Mouse (Mus musculus) heart, adult 2 months (tissue): ENCODE measurements around the gene Ppm1b. TPM values are rescaled to one million over a fixed set of nuclear protein-coding genes. Genes with fewer than 3 reads are reported as not detected.

Source experiments
- DNase-seq, 2 experiments: peaks; one replicate each; pipeline ENCODE4 v3.0.0; 2021
- H3K27ac ChIP-seq: fragments of 200-600 bp; 2 replicates; pipeline ENCODE4 v1.8.1; 2022
- H3K27me3 ChIP-seq: fragments of 200-500 bp; 2 replicates; pipeline ENCODE4 v1.6.1; 2012; ENCODE audit warnings: mild to moderate bottlenecking, low read length, inconsistent platforms, mixed read lengths; ENCODE audit not compliant: control insufficient read depth, insufficient read depth
- H3K36me3 ChIP-seq: fragments of 200-500 bp; 2 replicates; pipeline ENCODE4 v1.6.1; 2012; ENCODE audit warnings: low read length, inconsistent platforms; ENCODE audit not compliant: control insufficient read depth, insufficient read depth
- H3K4me1 ChIP-seq: fragments of 200-500 bp; 2 replicates; pipeline ENCODE4 v1.6.1; 2011; ENCODE audit warnings: low read length; ENCODE audit not compliant: control insufficient read depth, insufficient read depth
- H3K4me3 ChIP-seq: fragments of 200-600 bp; 2 replicates; pipeline ENCODE4 v1.8.1; 2022
- H3K79me2 ChIP-seq: fragments of 200-500 bp; replicated peaks from 2 replicates; pipeline ENCODE4 v1.6.1; 2012; ENCODE audit warnings: mild to moderate bottlenecking, inconsistent platforms, low read length, moderate library complexity, mixed read lengths; ENCODE audit not compliant: control insufficient read depth, insufficient read depth
- H3K9ac ChIP-seq: fragments of 200-500 bp; 2 replicates; pipeline ENCODE4 v1.6.1; 2012; ENCODE audit warnings: low read depth, mild to moderate bottlenecking, control low read depth, inconsistent platforms, low read length, mixed read lengths
- CTCF ChIP-seq: fragments of 200-600 bp; IDR thresholded peaks from 2 replicates; pipeline ENCODE4 v1.8.1; 2022; ENCODE audit warnings: antibody characterized with exemption, mild to moderate bottlenecking, moderate library complexity
- EP300 ChIP-seq: fragments of 200-500 bp; IDR thresholded peaks from 2 replicates; pipeline ENCODE4 v1.6.1; 2011; ENCODE audit warnings: low read depth, low read length, control low read depth; ENCODE audit not compliant: insufficient read depth
- POLR2A ChIP-seq: fragments of 200-500 bp; IDR thresholded peaks from 2 replicates; pipeline ENCODE4 v1.6.1; 2011; ENCODE audit warnings: mild to moderate bottlenecking, low read depth, low read length, control low read depth; ENCODE audit not compliant: insufficient read depth
- WGBS: fragments of 180-500 bp; shearing (Covaris S2); methylation state at CpG from one replicate; pipeline ENCODE4 v1.1.7; 2018; 5-methylcytosine and 5-hydroxymethylcytosine counted together
- intact Hi-C: fragments of 180-260 bp; cut with DNase I; formaldehyde crosslinking; loops from one replicate; pipeline ENCODE4 v1.15.1; 2025
- polyA plus RNA-seq: library from polyadenylated mRNA; depleted of rRNA; stranded (reverse); fragments of >200 nt; gene quantifications from 2 replicates; pipeline ENCODE4 v1.2.3, GENCODE M21; 2012
- total RNA-seq, 2 experiments: library from RNA; stranded (reverse); gene quantifications; 2 replicates each; pipeline ENCODE4 v1.2.3; 2021

Ppm1b gene
- total and polyA plus RNA-seq, 3 experiments = 39.0 to 137 (median 119) TPM

- TF ChIP-seq CTCF = peak; percentile 30
- TF ChIP-seq POLR2A = no peak
- no peak overlapping the region for H3K4me3 ChIP-seq
- H3K79me2 ChIP-seq = no peaks in the 10 kb centered on the region
- no peaks in the 10 kb centered on the region for H3K27me3 ChIP-seq
- H3K4me1 ChIP-seq = no peaks in the 10 kb centered on the region
- intact Hi-C loops = no loop called here
- no peak overlapping the region for H3K9ac ChIP-seq
- no peak for DNase-seq
- WGBS = 84% methylated on average over 12 of the region's 12 CpGs
- H3K27ac ChIP-seq = no peak overlapping the region
- H3K36me3 ChIP-seq = no peaks in the 10 kb centered on the region
Observed at GRCm38 (mm10) chr17:85045160-85045559, 88.6 kb downstream of the Ppm1b start.

DNA sequence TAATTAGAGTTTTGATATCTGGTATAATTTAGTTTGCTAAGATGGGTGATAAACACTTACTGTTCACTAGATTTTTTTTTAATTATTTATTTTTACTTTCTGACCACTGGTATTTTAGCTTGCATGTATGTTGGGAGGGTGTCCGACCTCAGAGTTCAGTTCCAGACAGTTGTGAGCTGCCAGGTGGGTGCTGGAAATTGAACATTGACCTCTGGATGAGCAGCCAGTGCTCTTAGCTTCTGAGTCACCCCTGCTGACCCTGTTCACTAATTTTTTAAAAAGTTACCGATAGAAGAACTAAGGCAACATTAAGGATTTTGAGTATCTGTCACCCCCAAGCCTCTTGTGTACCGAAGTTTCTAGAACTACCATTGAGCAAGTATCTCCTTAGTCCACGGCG is 91.8 kb downstream of the Ppm1b start:
- Histone ChIP-seq H3K9ac (no peak overlapping the region), H3K4me1 (peaks cover 2% of the 10 kb centered on the region; the same call in 1 of the 2 replicates), H3K79me2 (no peaks in the 10 kb centered on the region), H3K4me3 (no peak overlapping the region), H3K36me3 (no peaks in the 10 kb centered on the region), H3K27me3 (no peaks in the 10 kb centered on the region), H3K27ac (no peak overlapping the region)
- WGBS = 87% methylated on average over 5 of the region's 5 CpGs
- DNase-seq = no peak
- TF ChIP-seq CTCF (no peak), EP300 (no peak), POLR2A (no peak)
- intact Hi-C loops = no loop called here

- WGBS = 90% methylated on average over 7 of the region's 7 CpGs
- H3K27me3 ChIP-seq = no peaks in the 10 kb centered on the region
- H3K27ac ChIP-seq = no peak overlapping the region
- intact Hi-C loops = no loop called here
- H3K79me2 ChIP-seq = no peaks in the 10 kb centered on the region
- TF ChIP-seq EP300 (no peak), CTCF (no peak), POLR2A (no peak)
- no peak overlapping the region for H3K9ac ChIP-seq
- no peaks in the 10 kb centered on the region for H3K4me1 ChIP-seq
- DNase-seq = no peak
- no peak overlapping the region for H3K4me3 ChIP-seq
- H3K36me3 ChIP-seq = no peaks in the 10 kb centered on the region
Observed at GRCm38 (mm10) chr17:85058276-85058675, 101.7 kb downstream of the Ppm1b start.

GRCm38 (mm10) chr17:85059136-85059535 is 102.6 kb downstream of the Ppm1b start:
- Histone ChIP-seq H3K27me3 (no peaks in the 10 kb centered on the region), H3K79me2 (no peaks in the 10 kb centered on the region), H3K4me1 (no peaks in the 10 kb centered on the region), H3K9ac (no peak overlapping the region), H3K4me3 (no peak overlapping the region), H3K27ac (no peak overlapping the region), H3K36me3 (no peaks in the 10 kb centered on the region)
- intact Hi-C loops = no loop called here
- DNase-seq = no peak
- TF ChIP-seq CTCF (no peak), POLR2A (no peak), EP300 (no peak)
- WGBS = 89% methylated on average over 6 of the region's 6 CpGs

DNA sequence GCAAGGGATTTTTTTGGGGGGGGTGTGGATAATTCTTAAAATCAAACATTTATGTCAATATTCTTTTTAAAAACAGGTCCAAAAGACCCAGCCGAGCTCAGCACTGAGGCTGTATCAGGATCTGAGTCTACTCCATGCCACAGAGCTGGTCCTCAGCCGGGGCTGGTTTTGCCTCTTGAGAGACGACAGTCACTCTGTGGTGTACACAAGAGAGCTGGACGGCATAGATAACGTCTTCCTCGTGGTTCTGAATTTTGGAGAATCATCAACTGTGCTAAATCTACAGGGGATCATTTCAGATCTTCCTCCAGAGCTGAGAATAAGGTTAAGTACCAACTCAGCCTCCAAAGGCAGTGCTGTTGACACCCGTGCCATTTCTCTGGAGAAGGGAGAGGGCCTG is 107.0 kb downstream of the Ppm1b start:
- Histone ChIP-seq H3K9ac (no peak overlapping the region), H3K27me3 (no peaks in the 10 kb centered on the region), H3K4me3 (no peak overlapping the region), H3K27ac (no peak overlapping the region), H3K36me3 (no peaks in the 10 kb centered on the region), H3K4me1 (no peaks in the 10 kb centered on the region), H3K79me2 (no peaks in the 10 kb centered on the region)
- TF ChIP-seq EP300 = no peak
- TF ChIP-seq POLR2A = no peak
- TF ChIP-seq CTCF = no peak
- 81% methylated on average over 7 of the region's 7 CpGs for WGBS
- DNase-seq = no peak
- intact Hi-C loops = no loop called here

DNA sequence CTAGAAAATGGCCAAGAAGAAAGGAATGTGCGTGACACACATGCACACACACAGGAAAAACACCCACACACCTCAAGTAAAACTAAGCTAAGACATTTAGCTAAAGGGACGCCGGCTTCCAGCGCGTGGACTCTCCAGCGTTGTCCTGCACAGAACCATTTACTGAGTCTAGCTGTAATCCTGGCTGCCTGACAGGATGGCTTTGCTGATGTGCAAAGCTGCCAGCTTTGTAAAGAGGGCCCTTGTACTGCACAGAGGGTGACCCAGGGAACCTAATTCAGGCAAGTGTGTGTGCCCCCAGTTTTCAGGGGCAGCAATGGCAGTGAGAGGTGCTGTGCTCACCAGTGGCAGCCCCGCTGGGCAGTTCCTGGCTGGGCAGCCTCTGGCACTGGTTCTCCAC is 110.8 kb downstream of the Ppm1b start:
- DNase-seq = peak in 1 of 2 experiments; percentile 26
- intact Hi-C loops = no loop called here
- H3K27ac ChIP-seq = no peak overlapping the region
- no peak for TF ChIP-seq POLR2A
- no peak for TF ChIP-seq CTCF
- no peak for TF ChIP-seq EP300
- H3K4me3 ChIP-seq = no peak overlapping the region
- 75% methylated on average over 7 of the region's 7 CpGs for WGBS
- no peaks in the 10 kb centered on the region for H3K79me2 ChIP-seq
- H3K9ac ChIP-seq = no peak overlapping the region
- H3K36me3 ChIP-seq = no peaks in the 10 kb centered on the region
- H3K27me3 ChIP-seq = no peaks in the 10 kb centered on the region
- no peaks in the 10 kb centered on the region for H3K4me1 ChIP-seq
